Mouse (Mus musculus): ENCODE measurements around the gene Arf1. TPM values are rescaled to one million over a fixed set of nuclear protein-coding genes. Genes with fewer than 3 reads are reported as not detected.

Arf1 gene
- polyA plus RNA-seq, 1 experiment = 176 TPM

GRCm38 (mm10) chr11:59210020-59210419, 18.1 kb downstream of the Arf1 start:
- TF ChIP-seq GATA1 (IDR thresholded peaks at IDR 0.05; ENCODE audit: low read length) = no peak

GRCm38 (mm10) chr11:59209580-59209979, 18.5 kb downstream of the Arf1 start:
- no peak for TF ChIP-seq GATA1 (IDR thresholded peaks at IDR 0.05; ENCODE audit: low read length)

GRCm38 (mm10) chr11:59209003-59209441, 19.0 kb downstream of the Arf1 start:
- TF ChIP-seq GATA1 (IDR thresholded peaks at IDR 0.05; ENCODE audit: low read length) = no peak

GRCm38 (mm10) chr11:59208153-59208831, 19.8 kb downstream of the Arf1 start, which contains the start of gene 2310033P09Rik:
TSS of gene 2310033P09Rik (plus strand) at chr11:59208321.
- TF ChIP-seq GATA1 (IDR thresholded peaks at IDR 0.05; ENCODE audit: low read length) = no peak

GRCm38 (mm10) chr11:59202081-59202995, 25.7 kb downstream of the Arf1 start, which contains the start of gene Mrpl55:
TSS of gene Mrpl55 (plus strand) at chr11:59202486.
- no peak for TF ChIP-seq GATA1 (IDR thresholded peaks at IDR 0.05; ENCODE audit: low read length)

- TF ChIP-seq GATA1 (IDR thresholded peaks at IDR 0.05; ENCODE audit: low read length) = no peak
These were observed 26.7 kb downstream of the Arf1 start for GRCm38 (mm10) chr11:59201216-59202002.

GRCm38 (mm10) chr11:59196230-59196629, 31.8 kb downstream of the Arf1 start:
- no peak for TF ChIP-seq GATA1 (IDR thresholded peaks at IDR 0.05; ENCODE audit: low read length)

- no peak for TF ChIP-seq GATA1 (IDR thresholded peaks at IDR 0.05; ENCODE audit: low read length)
These were observed 36.0 kb downstream of the Arf1 start, which contains the start of gene Guk1 for GRCm38 (mm10) chr11:59192059-59192386. TSS of gene Guk1 (minus strand) at chr11:59192212.

- TF ChIP-seq GATA1 (IDR thresholded peaks at IDR 0.05; ENCODE audit: low read length) = no peak
These were observed 36.6 kb downstream of the Arf1 start for GRCm38 (mm10) chr11:59191231-59192058.

- no peak for TF ChIP-seq GATA1 (IDR thresholded peaks at IDR 0.05; ENCODE audit: low read length)
These were observed 40.4 kb downstream of the Arf1 start for GRCm38 (mm10) chr11:59187706-59188105.

- no peak for TF ChIP-seq GATA1 (IDR thresholded peaks at IDR 0.05; ENCODE audit: low read length)
These were observed 42.6 kb downstream of the Arf1 start for GRCm38 (mm10) chr11:59185490-59185889.

- TF ChIP-seq GATA1 (IDR thresholded peaks at IDR 0.05; ENCODE audit: low read length) = no peak
These were observed 44.2 kb downstream of the Arf1 start for GRCm38 (mm10) chr11:59183821-59184220.

- no peak for TF ChIP-seq GATA1 (IDR thresholded peaks at IDR 0.05; ENCODE audit: low read length)
These were observed 45.2 kb downstream of the Arf1 start, which contains the start of gene Gjc2 for GRCm38 (mm10) chr11:59182864-59183331. TSS of gene Gjc2 (minus strand) at chr11:59183213.

GRCm38 (mm10) chr11:59176921-59177320, 51.1 kb downstream of the Arf1 start:
- TF ChIP-seq GATA1 (IDR thresholded peaks at IDR 0.05; ENCODE audit: low read length) = no peak
